Mouse (Mus musculus): ENCODE results near the gene Zscan10. TPM values are rescaled to one million over a fixed set of nuclear protein-coding genes. Genes with fewer than 3 reads are reported as not detected.

The Zscan10 gene
- polyA plus RNA-seq, 1 experiment from 2014 or later: not detected

- Histone ChIP-seq H3K36me3 (ENCODE audit: control insufficient read depth, insufficient read depth) (peaks cover 25% of the 10 kb centered on the region), H3K4me1 (replicated peaks; ENCODE audit: control insufficient read depth, insufficient read depth, low read length) (peaks cover 6% of the 10 kb centered on the region), H3K4me3 (replicated peaks; ENCODE audit: low read length) (no peak overlapping the region), H3K9ac (replicated peaks; ENCODE audit: low read depth, low read length) (no peak overlapping the region), H3K27ac (ENCODE audit: low read length) (no peak overlapping the region), H3K4me2 (ENCODE audit: low read length) (no peak overlapping the region), H3K9me3 (ENCODE audit: control insufficient read depth, low read length) (no peaks in the 10 kb centered on the region), H3K27me3 (replicated peaks; ENCODE audit: control insufficient read depth, insufficient read depth, low read length) (no peaks in the 10 kb centered on the region)
- WGBS: 59% methylated on average over 11 of the region's 11 CpGs
- no peak for ATAC-seq
Measured at GRCm38 (mm10) chr17:23559767-23560166, 40.9 kb upstream of the Zscan10 start.

DNA sequence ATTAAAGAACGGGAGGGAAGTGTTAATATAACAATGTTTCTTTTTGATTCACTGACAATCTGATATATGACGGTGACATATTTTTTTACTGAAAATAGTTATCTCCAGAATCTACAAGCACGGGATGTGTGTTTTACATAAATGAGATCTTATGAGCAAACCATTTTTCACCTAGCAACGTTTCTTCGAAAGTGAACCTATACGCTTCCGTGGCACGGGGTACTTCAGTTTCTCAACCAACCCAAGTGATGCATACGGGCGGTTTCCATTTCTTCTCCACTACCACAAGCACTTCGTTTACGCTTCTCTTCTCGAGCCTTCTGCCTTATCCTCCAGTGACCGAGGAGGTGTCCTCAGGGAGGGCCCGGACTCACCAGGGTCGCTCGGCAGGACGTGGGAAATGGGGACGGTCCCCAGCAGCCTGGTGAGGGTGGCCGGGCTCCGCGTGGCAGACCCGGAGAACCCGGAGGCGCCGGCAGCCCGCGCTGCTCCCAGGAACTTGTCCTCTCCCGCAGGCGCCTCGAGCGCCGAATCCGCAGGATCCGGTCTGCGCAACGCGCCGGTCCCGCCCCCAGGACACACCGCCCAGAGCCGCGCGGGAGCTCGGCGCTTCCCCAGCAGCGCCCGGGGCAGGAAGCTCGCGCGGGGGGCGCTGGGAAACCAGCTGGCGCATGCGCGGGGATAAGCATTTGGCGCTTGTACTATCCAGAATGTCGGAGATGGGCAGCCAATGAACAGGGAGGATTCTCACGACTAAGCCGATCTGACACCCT, 36.9 kb upstream of the Zscan10 start, which contains the start of gene Zfp213:
Gene Zfp213 (minus strand): TSS at position 644 of the 773 bp plus-strand sequence.
- Histone ChIP-seq H3K9me3 (ENCODE audit: control insufficient read depth, low read length) (no peaks in the 10 kb centered on the region), H3K4me1 (replicated peaks; ENCODE audit: control insufficient read depth, insufficient read depth, low read length) (peaks cover 10% of the 10 kb centered on the region), H3K36me3 (ENCODE audit: control insufficient read depth, insufficient read depth) (peaks cover 7% of the 10 kb centered on the region; the same call in 1 of the 2 replicates), H3K27me3 (replicated peaks; ENCODE audit: control insufficient read depth, insufficient read depth, low read length) (no peaks in the 10 kb centered on the region), H3K4me2 (ENCODE audit: low read length) (peak within 1 kb of the TSS; percentile 76), H3K27ac (ENCODE audit: low read length) (peak within 1 kb of the TSS; percentile 94), H3K4me3 (replicated peaks; ENCODE audit: low read length) (peak within 1 kb of the TSS; percentile 84), H3K9ac (replicated peaks; ENCODE audit: low read depth, low read length) (peak within 1 kb of the TSS; percentile 89)
- peak; percentile 96 for ATAC-seq
- under 1% methylated on average over 59 of the region's 59 CpGs for WGBS

DNA sequence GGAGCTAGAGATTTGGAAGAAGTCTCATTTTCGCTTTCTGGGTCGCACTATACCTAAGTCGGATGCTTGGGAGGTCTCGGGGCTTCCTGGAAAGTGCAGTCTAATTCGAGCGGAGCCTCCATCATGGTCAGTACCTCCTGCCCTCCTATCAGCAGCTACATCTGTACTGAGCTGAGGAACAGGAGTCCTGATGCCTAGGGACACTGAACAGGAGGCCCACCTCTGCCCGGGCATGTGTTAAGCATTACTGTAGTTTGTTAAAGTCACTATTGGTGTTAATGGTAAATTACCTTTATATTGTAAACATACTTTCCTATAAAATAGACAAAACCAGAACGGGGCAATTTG, 36.3 kb upstream of the Zscan10 start:
- H3K4me1 ChIP-seq (replicated peaks; ENCODE audit: control insufficient read depth, insufficient read depth, low read length): peaks cover 10% of the 10 kb centered on the region
- peak overlapping the region; percentile 76 for H3K27ac ChIP-seq (ENCODE audit: low read length)
- no peaks in the 10 kb centered on the region for H3K9me3 ChIP-seq (ENCODE audit: control insufficient read depth, low read length)
- peak overlapping the region; percentile 84 for H3K4me3 ChIP-seq (replicated peaks; ENCODE audit: low read length)
- peaks cover 1% of the 10 kb centered on the region; the same call in 1 of the 2 replicates for H3K36me3 ChIP-seq (ENCODE audit: control insufficient read depth, insufficient read depth)
- H3K27me3 ChIP-seq (replicated peaks; ENCODE audit: control insufficient read depth, insufficient read depth, low read length): no peaks in the 10 kb centered on the region
- peak overlapping the region; percentile 89 for H3K9ac ChIP-seq (replicated peaks; ENCODE audit: low read depth, low read length)
- peak; percentile 78 for ATAC-seq
- WGBS: 1% methylated on average over 8 of the region's 8 CpGs
- peak overlapping the region; percentile 76 for H3K4me2 ChIP-seq (ENCODE audit: low read length)

- Histone ChIP-seq H3K9me3 (ENCODE audit: control insufficient read depth, low read length) (no peaks in the 10 kb centered on the region), H3K4me1 (replicated peaks; ENCODE audit: control insufficient read depth, insufficient read depth, low read length) (peaks cover 10% of the 10 kb centered on the region), H3K4me3 (replicated peaks; ENCODE audit: low read length) (no peak overlapping the region), H3K36me3 (ENCODE audit: control insufficient read depth, insufficient read depth) (no peaks in the 10 kb centered on the region), H3K9ac (replicated peaks; ENCODE audit: low read depth, low read length) (no peak overlapping the region), H3K27me3 (replicated peaks; ENCODE audit: control insufficient read depth, insufficient read depth, low read length) (no peaks in the 10 kb centered on the region), H3K4me2 (ENCODE audit: low read length) (no peak overlapping the region), H3K27ac (ENCODE audit: low read length) (no peak overlapping the region)
- no peak for ATAC-seq
- WGBS: 55% methylated on average over 5 of the region's 5 CpGs
Measured at GRCm38 (mm10) chr17:23566787-23567186, 33.9 kb upstream of the Zscan10 start.

DNA sequence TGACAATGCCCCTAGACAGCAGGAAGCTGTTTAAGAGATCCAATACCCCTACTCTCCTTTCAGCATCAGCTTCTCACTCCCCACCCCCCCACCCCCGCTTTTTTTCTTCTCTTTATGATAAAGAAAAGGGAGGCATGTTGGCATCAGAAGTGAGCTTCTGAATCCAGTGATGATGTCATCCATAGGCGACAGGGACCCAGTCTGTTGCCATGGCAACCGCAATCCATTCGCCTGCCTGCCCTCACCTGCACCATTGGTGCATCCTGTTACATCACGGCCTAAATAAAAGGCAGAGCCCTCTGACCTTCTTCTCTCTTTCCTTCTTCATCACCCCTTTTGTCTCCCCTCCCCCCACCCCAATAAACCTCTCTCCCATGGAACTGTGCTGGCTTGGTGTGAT, 32.3 kb upstream of the Zscan10 start:
- Histone ChIP-seq H3K27ac (ENCODE audit: low read length) (no peak overlapping the region), H3K27me3 (replicated peaks; ENCODE audit: control insufficient read depth, insufficient read depth, low read length) (no peaks in the 10 kb centered on the region), H3K9me3 (ENCODE audit: control insufficient read depth, low read length) (no peaks in the 10 kb centered on the region), H3K4me1 (replicated peaks; ENCODE audit: control insufficient read depth, insufficient read depth, low read length) (peaks cover 7% of the 10 kb centered on the region), H3K4me3 (replicated peaks; ENCODE audit: low read length) (no peak overlapping the region), H3K9ac (replicated peaks; ENCODE audit: low read depth, low read length) (no peak overlapping the region), H3K4me2 (ENCODE audit: low read length) (no peak overlapping the region), H3K36me3 (ENCODE audit: control insufficient read depth, insufficient read depth) (0 out of 2 replicates have a peak, but pooled peaks cover 2% of the 10 kb centered on the region)
- WGBS: 32% methylated on average over 5 of the region's 5 CpGs
- no peak for ATAC-seq

GRCm38 (mm10) chr17:23570017-23570416, 30.6 kb upstream of the Zscan10 start:
- H3K27ac ChIP-seq (ENCODE audit: low read length): no peak overlapping the region
- H3K4me3 ChIP-seq (replicated peaks; ENCODE audit: low read length): no peak overlapping the region
- H3K9ac ChIP-seq (replicated peaks; ENCODE audit: low read depth, low read length): no peak overlapping the region
- H3K4me1 ChIP-seq (replicated peaks; ENCODE audit: control insufficient read depth, insufficient read depth, low read length): peaks cover 2% of the 10 kb centered on the region
- no peaks in the 10 kb centered on the region for H3K27me3 ChIP-seq (replicated peaks; ENCODE audit: control insufficient read depth, insufficient read depth, low read length)
- H3K9me3 ChIP-seq (ENCODE audit: control insufficient read depth, low read length): no peaks in the 10 kb centered on the region
- ATAC-seq: no peak
- peaks cover 12% of the 10 kb centered on the region for H3K36me3 ChIP-seq (ENCODE audit: control insufficient read depth, insufficient read depth)
- WGBS: 44% methylated on average over 6 of the region's 6 CpGs
- H3K4me2 ChIP-seq (ENCODE audit: low read length): no peak overlapping the region

DNA sequence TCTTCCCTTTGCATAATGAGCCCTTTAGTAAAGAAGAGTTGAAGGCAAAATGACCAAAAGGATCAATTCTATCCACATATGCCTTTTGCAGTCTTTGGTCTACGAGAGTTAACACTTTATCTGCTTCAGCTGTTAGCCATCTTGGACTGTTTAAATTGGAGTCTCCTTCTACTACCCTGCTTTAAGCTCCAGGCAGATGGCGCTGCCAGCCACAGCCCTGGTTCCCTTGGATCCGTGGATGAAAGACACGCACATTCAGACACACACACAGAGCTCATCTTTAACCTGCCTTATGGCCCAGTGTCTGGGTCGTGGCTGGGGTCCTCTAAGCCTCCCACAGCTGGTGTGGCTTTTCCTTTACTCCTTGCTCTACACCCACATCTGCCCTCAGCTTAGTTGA, 29.6 kb upstream of the Zscan10 start:
- no peak for ATAC-seq
- Histone ChIP-seq H3K9ac (replicated peaks; ENCODE audit: low read depth, low read length) (no peak overlapping the region), H3K9me3 (ENCODE audit: control insufficient read depth, low read length) (no peaks in the 10 kb centered on the region), H3K4me3 (replicated peaks; ENCODE audit: low read length) (no peak overlapping the region), H3K27me3 (replicated peaks; ENCODE audit: control insufficient read depth, insufficient read depth, low read length) (no peaks in the 10 kb centered on the region), H3K36me3 (ENCODE audit: control insufficient read depth, insufficient read depth) (peaks cover 22% of the 10 kb centered on the region), H3K4me2 (ENCODE audit: low read length) (no peak overlapping the region), H3K4me1 (replicated peaks; ENCODE audit: control insufficient read depth, insufficient read depth, low read length) (no peaks in the 10 kb centered on the region), H3K27ac (ENCODE audit: low read length) (no peak overlapping the region)
- 25% methylated on average over 5 of the region's 5 CpGs for WGBS

- Histone ChIP-seq H3K4me3 (replicated peaks; ENCODE audit: low read length) (no peak overlapping the region), H3K9me3 (ENCODE audit: control insufficient read depth, low read length) (no peaks in the 10 kb centered on the region), H3K27me3 (replicated peaks; ENCODE audit: control insufficient read depth, insufficient read depth, low read length) (no peaks in the 10 kb centered on the region), H3K27ac (ENCODE audit: low read length) (no peak overlapping the region), H3K4me1 (replicated peaks; ENCODE audit: control insufficient read depth, insufficient read depth, low read length) (no peaks in the 10 kb centered on the region), H3K36me3 (ENCODE audit: control insufficient read depth, insufficient read depth) (peaks cover 31% of the 10 kb centered on the region), H3K4me2 (ENCODE audit: low read length) (no peak overlapping the region), H3K9ac (replicated peaks; ENCODE audit: low read depth, low read length) (no peak overlapping the region)
- WGBS: 81% methylated on average over 6 of the region's 6 CpGs
- ATAC-seq: no peak
Measured at GRCm38 (mm10) chr17:23572059-23572458, 28.6 kb upstream of the Zscan10 start.

DNA sequence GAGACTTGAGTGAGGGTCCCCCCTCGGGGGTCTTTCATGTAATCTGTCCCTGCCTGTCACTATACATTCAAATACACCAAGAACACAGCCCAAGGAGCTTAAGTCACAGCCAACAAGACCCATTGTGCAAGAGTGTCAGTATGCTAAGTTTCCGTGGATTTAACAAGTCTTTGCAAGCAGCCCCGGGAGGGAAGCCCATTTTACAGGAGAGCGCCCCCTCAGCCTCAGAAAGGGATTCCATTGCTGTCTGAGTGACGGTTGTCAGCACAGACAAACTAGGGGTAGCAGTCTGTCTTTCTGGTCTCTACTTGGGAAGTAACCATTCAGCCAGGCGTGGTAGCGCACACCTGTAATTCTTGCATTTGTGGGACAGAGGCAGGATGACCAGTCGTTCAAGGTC, 26.5 kb upstream of the Zscan10 start:
- WGBS: 94% methylated on average over 8 of the region's 8 CpGs
- peaks cover 41% of the 10 kb centered on the region for H3K36me3 ChIP-seq (ENCODE audit: control insufficient read depth, insufficient read depth)
- no peak for ATAC-seq

More for the DNA sequence above, 26.5 kb upstream of the Zscan10 start:
- Histone ChIP-seq H3K9ac (replicated peaks; ENCODE audit: low read depth, low read length) (no peak overlapping the region), H3K4me3 (replicated peaks; ENCODE audit: low read length) (no peak overlapping the region), H3K4me1 (replicated peaks; ENCODE audit: control insufficient read depth, insufficient read depth, low read length) (no peaks in the 10 kb centered on the region), H3K27ac (ENCODE audit: low read length) (no peak overlapping the region), H3K9me3 (ENCODE audit: control insufficient read depth, low read length) (no peaks in the 10 kb centered on the region), H3K4me2 (ENCODE audit: low read length) (no peak overlapping the region), H3K27me3 (replicated peaks; ENCODE audit: control insufficient read depth, insufficient read depth, low read length) (no peaks in the 10 kb centered on the region)

Measured in forebrain, embryonic 16.5 days (tissue).